Mouse (Mus musculus) spleen, adult 2 months (tissue): ENCODE data around the gene Stk24. TPM values are rescaled to one million over a fixed set of nuclear protein-coding genes. Genes with fewer than 3 reads are reported as not detected.
A peak's percentile ranks its signal among the peaks of the same experiment; 100 is the strongest.

ENCODE experiments used
- DNase-seq, 2 experiments: peaks; one replicate each; pipeline versions ENCODE4 v3.0.0 to v3.0.0-alpha.2; 2012 to 2021; ENCODE audit warnings: low spot score in 2 of 2, low read depth in 1 of 2
- H3K27ac ChIP-seq: fragments of 200-500 bp; 2 replicates; pipeline ENCODE4 v1.5.1; 2012; ENCODE audit warnings: low read length, inconsistent platforms; ENCODE audit not compliant: insufficient read depth
- H3K27me3 ChIP-seq: fragments of 200-500 bp; 2 replicates; pipeline ENCODE4 v1.6.1; 2012; ENCODE audit warnings: mild to moderate bottlenecking, moderate library complexity, low read length, inconsistent platforms; ENCODE audit not compliant: control insufficient read depth, insufficient read depth
- H3K36me3 ChIP-seq: fragments of 200-500 bp; 2 replicates; pipeline ENCODE4 v1.6.1; 2012; ENCODE audit warnings: mild to moderate bottlenecking, low read length, inconsistent platforms; ENCODE audit not compliant: control insufficient read depth, insufficient read depth
- H3K4me1 ChIP-seq: fragments of 200-500 bp; 2 replicates; pipeline ENCODE4 v1.6.1; 2011; ENCODE audit warnings: inconsistent platforms; ENCODE audit not compliant: control insufficient read depth, insufficient read depth, insufficient read length
- H3K4me3 ChIP-seq: fragments of 200-500 bp; 2 replicates; pipeline ENCODE4 v1.5.1; 2011; ENCODE audit warnings: mild to moderate bottlenecking, inconsistent platforms; ENCODE audit not compliant: insufficient read depth, insufficient read length; ENCODE audit errors: extremely low read depth
- CTCF ChIP-seq: fragments of 200-500 bp; IDR thresholded peaks from 2 replicates; pipeline ENCODE4 v1.5.1; 2011; ENCODE audit warnings: mild to moderate bottlenecking, inconsistent platforms; ENCODE audit not compliant: insufficient read depth, insufficient read length, insufficient replicate concordance; ENCODE audit errors: extremely low read depth
- POLR2A ChIP-seq: fragments of 200-500 bp; IDR thresholded peaks from 2 replicates; pipeline ENCODE4 v1.6.1; 2011; ENCODE audit warnings: low read depth, low read length, inconsistent platforms
- WGBS: fragments of 180-500 bp; shearing (Covaris S2); methylation state at CpG from one replicate; pipeline ENCODE4 v1.1.7; 2018; 5-methylcytosine and 5-hydroxymethylcytosine counted together
- polyA plus RNA-seq: library from polyadenylated mRNA; depleted of rRNA; stranded (reverse); fragments of >200 nt; gene quantifications from 2 replicates; pipeline ENCODE4 v1.2.3, GENCODE M21; 2012

Stk24 gene
- polyA plus RNA-seq, 1 experiment = 32.6 TPM

- 73% methylated on average over 4 of the region's 4 CpGs for WGBS
- no peak overlapping the region for H3K4me3 ChIP-seq
- H3K27ac ChIP-seq = no peak overlapping the region
- no peak for TF ChIP-seq POLR2A
- peak; percentile 40; the same call in 1 of the 2 replicates for TF ChIP-seq CTCF
- no peaks in the 10 kb centered on the region for H3K27me3 ChIP-seq
- H3K4me1 ChIP-seq = peaks cover 64% of the 10 kb centered on the region
- no peaks in the 10 kb centered on the region for H3K36me3 ChIP-seq
- DNase-seq = no peak
These were observed 33.8 kb downstream of the Stk24 start for GRCm38 (mm10) chr14:121346053-121346452.

- peaks cover 72% of the 10 kb centered on the region for H3K4me1 ChIP-seq
- DNase-seq = no peak
- no peak overlapping the region for H3K27ac ChIP-seq
- no peaks in the 10 kb centered on the region for H3K27me3 ChIP-seq
- 42% methylated on average over 5 of the region's 5 CpGs for whole genome bisulfite sequencing
- H3K36me3 ChIP-seq = no peaks in the 10 kb centered on the region
- TF ChIP-seq CTCF = no peak
- TF ChIP-seq POLR2A = no peak
- no peak overlapping the region for H3K4me3 ChIP-seq
These were observed 34.9 kb downstream of the Stk24 start for GRCm38 (mm10) chr14:121344928-121345327.

- TF ChIP-seq POLR2A (no peak), CTCF (no peak)
- DNase-seq = no peak
- no peak overlapping the region for H3K27ac ChIP-seq
- H3K36me3 ChIP-seq = no peaks in the 10 kb centered on the region
- H3K27me3 ChIP-seq = no peaks in the 10 kb centered on the region
- H3K4me3 ChIP-seq = no peak overlapping the region
- WGBS = 91% methylated on average over 3 of the region's 3 CpGs
- H3K4me1 ChIP-seq = peaks cover 56% of the 10 kb centered on the region
These were observed 36.9 kb downstream of the Stk24 start for GRCm38 (mm10) chr14:121342885-121343284.

- no peaks in the 10 kb centered on the region for H3K27me3 ChIP-seq
- 73% methylated on average over 8 of the region's 8 CpGs for WGBS
- H3K4me3 ChIP-seq = no peak overlapping the region
- peaks cover 11% of the 10 kb centered on the region for H3K36me3 ChIP-seq
- no peak for DNase-seq
- H3K4me1 ChIP-seq = peaks cover 31% of the 10 kb centered on the region; the same call in 1 of the 2 replicates
- H3K27ac ChIP-seq = no peak overlapping the region
- no peak for TF ChIP-seq CTCF
These were observed 39.8 kb downstream of the Stk24 start for GRCm38 (mm10) chr14:121339951-121340401.

- 87% methylated on average over 18 of the region's 18 CpGs for WGBS
- DNase-seq = no peak
- H3K4me3 ChIP-seq = no peak overlapping the region
- H3K4me1 ChIP-seq = peaks cover 29% of the 10 kb centered on the region; the same call in 1 of the 2 replicates
- TF ChIP-seq CTCF = no peak
- no peak for TF ChIP-seq POLR2A
- no peaks in the 10 kb centered on the region for H3K27me3 ChIP-seq
- H3K36me3 ChIP-seq = peaks cover 11% of the 10 kb centered on the region
- H3K27ac ChIP-seq = no peak overlapping the region
These were observed 40.8 kb downstream of the Stk24 start for GRCm38 (mm10) chr14:121338819-121339573.

- Histone ChIP-seq H3K4me3 (no peak overlapping the region), H3K27me3 (no peaks in the 10 kb centered on the region), H3K27ac (no peak overlapping the region; the same call in 1 of the 2 replicates), H3K4me1 (peaks cover 50% of the 10 kb centered on the region; the same call in 1 of the 2 replicates), H3K36me3 (no peaks in the 10 kb centered on the region)
- no peak for DNase-seq
- WGBS = 61% methylated on average over 3 of the region's 3 CpGs
- TF ChIP-seq POLR2A = no peak
- no peak for TF ChIP-seq CTCF
These were observed 49.8 kb downstream of the Stk24 start for GRCm38 (mm10) chr14:121330090-121330408.
